Mouse (Mus musculus) embryonic stem cell, embryonic (primary cell): Measurements from ENCODE around the gene Serpinh1.

Experiments
- CTCF ChIA-PET, 4 experiments: fragments of 300-600 bp in 2 of 4; fragments of 350-600 bp in 2 of 4; sonication (Branson Sonifier 250); formaldehyde crosslinking; loops; one replicate each; lab custom pipeline; 2022; ENCODE audit warnings: inconsistent platforms in 2 of 4; lab: Charles Lee
- POLR2A ChIA-PET, 4 experiments: fragments of 300-600 bp in 2 of 4; fragments of 350-600 bp in 2 of 4; sonication (Branson Sonifier 250); formaldehyde crosslinking; loops; one replicate each; lab custom pipeline; 2022; ENCODE audit warnings: antibody characterized with exemption in 4 of 4, inconsistent platforms in 1 of 4; lab: Charles Lee

Gene Serpinh1

GRCm38 (mm10) chr7:99356244-99356930 lies 3.3 kb upstream of the Serpinh1 start:
- POLR2A ChIA-PET, result interaction anchor here in 3 of 4 experiments (0.6 to 2.0 kb wide), 26 partner anchors 8 to 1944 kb away, joined by 3 to 10 read pairs (median 4); partner anchors contain the start of genes Gdpd5 (in 1 of the 3), Map6 (in 1 of the 3) and Rps3 (in 1 of the 3)
- CTCF ChIA-PET, result interaction anchor here in 3 of 4 experiments (0.7 to 2.7 kb wide), 9 partner anchors 8 to 237 kb away, joined by 3 to 9 read pairs (median 8); no protein-coding TSS in a partner anchor

GRCm38 (mm10) chr7:99355731-99356131 lies 2.7 kb upstream of the Serpinh1 start:
- POLR2A ChIA-PET, result interaction anchor here (0.6 to 2.0 kb wide), 32 partner anchors 8 to 1945 kb away, joined by 3 to 10 read pairs (median 4); partner anchors contain the start of genes Gdpd5 (in 2 of the 4) and Rps3 (in 1 of the 4)
- CTCF ChIA-PET, result interaction anchor here (0.5 to 2.7 kb wide), 12 partner anchors 9 to 874 kb away, joined by 3 to 9 read pairs (median 4); partner anchors contain the start of gene Gdpd5 (in 1 of the 4)

- POLR2A ChIA-PET, result interaction anchor here in 3 of 4 experiments (0.6 to 3.0 kb wide), 20 partner anchors 8 to 165 kb away, joined by 3 to 20 read pairs (median 4); partner anchors contain the start of genes Gdpd5 (in 1 of the 3) and Rps3 (in 1 of the 3)
- CTCF ChIA-PET, result interaction anchor here (0.6 to 2.8 kb wide), 11 partner anchors 13 to 514 kb away, joined by 3 to 12 read pairs (median 5); no protein-coding TSS in a partner anchor
These were observed 1.1 kb downstream of the Serpinh1 start for GRCm38 (mm10) chr7:99351802-99352517.

- CTCF ChIA-PET, result interaction anchor here in 3 of 4 experiments (1.0 to 2.8 kb wide), 5 partner anchors 14 to 101 kb away, joined by 3 to 12 read pairs (median 5); no protein-coding TSS in a partner anchor
- POLR2A ChIA-PET, result interaction anchor here in 3 of 4 experiments (0.6 to 3.0 kb wide), 12 partner anchors 7 to 166 kb away, joined by 3 to 20 read pairs (median 4); partner anchors contain the start of gene Gdpd5 (in 1 of the 3)
These were observed 1.8 kb downstream of the Serpinh1 start for GRCm38 (mm10) chr7:99351104-99351801.

GRCm38 (mm10) chr7:99349782-99350720 lies 3.0 kb downstream of the Serpinh1 start:
- ChIA-PET CTCF (interaction anchor here in 3 of 4 experiments (0.6 to 2.1 kb wide), 5 partner anchors 15 to 133 kb away, joined by 3 to 9 read pairs (median 5); no protein-coding TSS in a partner anchor), POLR2A (interaction anchor here in 3 of 4 experiments (0.5 to 3.0 kb wide), 7 partner anchors 10 to 1214 kb away, joined by 3 to 20 read pairs (median 4); no protein-coding TSS in a partner anchor)

GRCm38 (mm10) chr7:99348883-99349282 lies 4.2 kb downstream of the Serpinh1 start:
- ChIA-PET CTCF (interaction anchor here in 3 of 4 experiments (0.6 to 2.1 kb wide), 7 partner anchors 16 to 99 kb away, joined by 3 to 9 read pairs (median 4); no protein-coding TSS in a partner anchor), POLR2A (interaction anchor here in 2 of 4 experiments (1.1 to 2.0 kb wide), 4 partner anchors 12 to 128 kb away, joined by 3 to 6 read pairs (median 4); no protein-coding TSS in a partner anchor)

GRCm38 (mm10) chr7:99347268-99347667 lies 5.8 kb downstream of the Serpinh1 start:
- CTCF ChIA-PET, result interaction anchor here in 2 of 4 experiments (0.8 to 1.8 kb wide), 4 partner anchors 15 to 86 kb away, joined by 3 to 4 read pairs (median 4); no protein-coding TSS in a partner anchor

GRCm38 (mm10) chr7:99343577-99343976 lies 9.5 kb downstream of the Serpinh1 start:
- CTCF ChIA-PET, result interaction anchor here in 1 of 4 experiments (1.2 kb wide), 1 partner anchor 10 kb away, joined by 3 read pairs; the partner anchor contains the start of gene Serpinh1
- POLR2A ChIA-PET, result interaction anchor here in 2 of 4 experiments (0.5 to 1.5 kb wide), 4 partner anchors 9 to 15 kb away, joined by 3 to 7 read pairs (median 3); partner anchors contain the start of gene Serpinh1 (in 1 of the 2)

More at GRCm38 (mm10) chr7:99347268-99347667, 5.8 kb downstream of the Serpinh1 start:
- POLR2A ChIA-PET, result interaction anchor here in 1 of 4 experiments (0.8 to 2.0 kb wide), 5 partner anchors 9 to 29 kb away, joined by 3 to 6 read pairs (median 4); no protein-coding TSS in a partner anchor

- ChIA-PET POLR2A (interaction anchor here in 1 of 4 experiments (0.7 kb wide), 1 partner anchor 11 kb away, joined by 3 read pairs; no protein-coding TSS in a partner anchor), CTCF (no interaction called here)
These were observed 12.3 kb downstream of the Serpinh1 start for GRCm38 (mm10) chr7:99340736-99341135.

GRCm38 (mm10) chr7:99332774-99333480 lies 20.1 kb downstream of the Serpinh1 start:
- CTCF ChIA-PET, result interaction anchor here (0.5 to 4.2 kb wide), 63 partner anchors 8 to 1871 kb away, joined by 3 to 81 read pairs (median 5); partner anchors contain the start of genes Gdpd5 (in 2 of the 4) and Serpinh1 (in 2 of the 4)
- POLR2A ChIA-PET, result interaction anchor here in 3 of 4 experiments (0.5 to 2.0 kb wide), 16 partner anchors 14 to 151 kb away, joined by 3 to 13 read pairs (median 4); partner anchors contain the start of genes Serpinh1 (in 2 of the 3) and Rps3 (in 1 of the 3)

- ChIA-PET CTCF (interaction anchor here in 3 of 4 experiments (0.5 to 1.7 kb wide), 9 partner anchors 18 to 109 kb away, joined by 3 to 10 read pairs (median 4); no protein-coding TSS in a partner anchor), POLR2A (interaction anchor here in 3 of 4 experiments (0.6 to 2.5 kb wide), 19 partner anchors 9 to 860 kb away, joined by 3 to 16 read pairs (median 3); partner anchors contain the start of gene Gdpd5 (in 1 of the 3))
These were observed 23.0 kb downstream of the Serpinh1 start for GRCm38 (mm10) chr7:99330012-99330411.

GRCm38 (mm10) chr7:99328847-99329246 lies 24.2 kb downstream of the Serpinh1 start:
- CTCF ChIA-PET, result interaction anchor here (0.6 to 1.3 kb wide), 10 partner anchors 20 to 1960 kb away, joined by 3 to 10 read pairs (median 4); no protein-coding TSS in a partner anchor
- POLR2A ChIA-PET, result interaction anchor here in 3 of 4 experiments (0.6 to 2.5 kb wide), 20 partner anchors 8 to 1037 kb away, joined by 3 to 16 read pairs (median 4); partner anchors contain the start of gene Gdpd5 (in 1 of the 3)

- CTCF ChIA-PET, result interaction anchor here in 2 of 4 experiments (1.1 to 1.3 kb wide), 2 partner anchors 39 to 49 kb away, joined by 4 to 5 read pairs; no protein-coding TSS in a partner anchor
- POLR2A ChIA-PET, result interaction anchor here in 2 of 4 experiments (0.6 to 2.2 kb wide), 11 partner anchors 9 to 59 kb away, joined by 3 to 7 read pairs (median 4); partner anchors contain the start of genes Map6 (in 1 of the 2) and Serpinh1 (in 1 of the 2)
These were observed 26.9 kb downstream of the Serpinh1 start for GRCm38 (mm10) chr7:99326128-99326527.

- ChIA-PET CTCF (interaction anchor here in 3 of 4 experiments (0.6 to 1.4 kb wide), 5 partner anchors 8 to 244 kb away, joined by 3 to 4 read pairs (median 3); no protein-coding TSS in a partner anchor), POLR2A (interaction anchor here in 3 of 4 experiments (0.6 to 2.0 kb wide), 7 partner anchors 10 to 157 kb away, joined by 3 to 6 read pairs (median 4); no protein-coding TSS in a partner anchor)
These were observed 28.2 kb downstream of the Serpinh1 start for GRCm38 (mm10) chr7:99324810-99325209.
